Mouse (Mus musculus): ENCODE measurements around the gene Cep250. TPM values are rescaled to one million over a fixed set of nuclear protein-coding genes. Genes with fewer than 3 reads are reported as not detected.

Gene Cep250
- polyA plus RNA-seq, 1 experiment from 2014 or later = 13.4 TPM

- ATAC-seq (replicated peaks; ENCODE audit: insufficient number of reproducible peaks, low FRiP score, low TSS enrichment, low read depth) = no peak
- H3K4me2 ChIP-seq (ENCODE audit: low read depth, low read length) = no peak overlapping the region
- H3K27ac ChIP-seq (replicated peaks; ENCODE audit: low read depth, low read length) = no peak overlapping the region
- 72% methylated on average over 5 of the region's 5 CpGs for WGBS
- H3K36me3 ChIP-seq (replicated peaks; ENCODE audit: control insufficient read depth, insufficient read depth, low read depth, low read length) = no peaks in the 10 kb centered on the region
- H3K9me3 ChIP-seq (replicated peaks; ENCODE audit: control insufficient read depth, low read length) = no peaks in the 10 kb centered on the region
- DNase-seq (ENCODE audit: low spot score) = no peak
- no peak overlapping the region for H3K9ac ChIP-seq (replicated peaks; ENCODE audit: low read length)
- no peaks in the 10 kb centered on the region for H3K27me3 ChIP-seq (ENCODE audit: control insufficient read depth, insufficient read depth, low read length)
- H3K4me1 ChIP-seq (ENCODE audit: control insufficient read depth, insufficient read depth, low read length) = peaks cover 13% of the 10 kb centered on the region; the same call in 1 of the 2 replicates
- no peak overlapping the region for H3K4me3 ChIP-seq (ENCODE audit: low read depth, low read length)
Observed at GRCm38 (mm10) chr2:155947390-155948002, 8.8 kb upstream of the Cep250 start.

- no peak for ATAC-seq (replicated peaks; ENCODE audit: insufficient number of reproducible peaks, low FRiP score, low TSS enrichment, low read depth)
- Histone ChIP-seq H3K36me3 (replicated peaks; ENCODE audit: control insufficient read depth, insufficient read depth, low read depth, low read length) (no peaks in the 10 kb centered on the region), H3K4me2 (ENCODE audit: low read depth, low read length) (no peak overlapping the region; the same call in 1 of the 2 replicates), H3K9me3 (replicated peaks; ENCODE audit: control insufficient read depth, low read length) (no peaks in the 10 kb centered on the region), H3K27me3 (ENCODE audit: control insufficient read depth, insufficient read depth, low read length) (no peaks in the 10 kb centered on the region), H3K4me3 (ENCODE audit: low read depth, low read length) (no peak overlapping the region), H3K4me1 (ENCODE audit: control insufficient read depth, insufficient read depth, low read length) (peaks cover 10% of the 10 kb centered on the region; the same call in 1 of the 2 replicates), H3K9ac (replicated peaks; ENCODE audit: low read length) (no peak overlapping the region), H3K27ac (replicated peaks; ENCODE audit: low read depth, low read length) (no peak overlapping the region; the same call in 1 of the 2 replicates)
- 6% methylated on average over 6 of the region's 6 CpGs for WGBS
- peak; percentile 82 for DNase-seq (ENCODE audit: low spot score)
Observed at GRCm38 (mm10) chr2:155949362-155949761, 6.9 kb upstream of the Cep250 start.

DNA sequence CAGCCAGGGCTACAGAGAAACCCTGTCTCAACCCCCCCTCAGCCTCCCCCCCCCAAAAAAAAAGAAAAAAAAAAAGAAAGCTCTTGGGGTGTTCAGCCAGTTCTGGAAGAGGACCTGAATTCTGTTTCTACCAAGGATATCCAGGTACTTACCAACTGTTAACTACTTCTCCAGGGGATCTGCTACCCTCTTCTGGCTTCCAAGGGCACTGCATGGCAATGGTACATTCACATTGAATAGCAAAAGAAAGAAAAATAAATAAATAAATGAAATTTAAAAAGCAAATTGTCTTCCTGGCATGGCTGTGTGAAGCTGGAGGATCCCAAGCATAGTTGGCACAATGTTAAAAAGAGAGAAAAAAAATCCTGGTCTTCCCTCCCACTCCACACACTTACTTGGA is 4.3 kb upstream of the Cep250 start:
- H3K27me3 ChIP-seq (ENCODE audit: control insufficient read depth, insufficient read depth, low read length) = no peaks in the 10 kb centered on the region
- H3K36me3 ChIP-seq (replicated peaks; ENCODE audit: control insufficient read depth, insufficient read depth, low read depth, low read length) = no peaks in the 10 kb centered on the region
- no peak overlapping the region for H3K9ac ChIP-seq (replicated peaks; ENCODE audit: low read length)
- no peak overlapping the region for H3K4me2 ChIP-seq (ENCODE audit: low read depth, low read length)
- H3K4me3 ChIP-seq (ENCODE audit: low read depth, low read length) = no peak overlapping the region
- H3K4me1 ChIP-seq (ENCODE audit: control insufficient read depth, insufficient read depth, low read length) = peaks cover 10% of the 10 kb centered on the region; the same call in 1 of the 2 replicates
- DNase-seq (ENCODE audit: low spot score) = peak; percentile 71
- no peak overlapping the region for H3K27ac ChIP-seq (replicated peaks; ENCODE audit: low read depth, low read length)
- H3K9me3 ChIP-seq (replicated peaks; ENCODE audit: control insufficient read depth, low read length) = no peaks in the 10 kb centered on the region
- no peak for ATAC-seq (replicated peaks; ENCODE audit: insufficient number of reproducible peaks, low FRiP score, low TSS enrichment, low read depth)

DNA sequence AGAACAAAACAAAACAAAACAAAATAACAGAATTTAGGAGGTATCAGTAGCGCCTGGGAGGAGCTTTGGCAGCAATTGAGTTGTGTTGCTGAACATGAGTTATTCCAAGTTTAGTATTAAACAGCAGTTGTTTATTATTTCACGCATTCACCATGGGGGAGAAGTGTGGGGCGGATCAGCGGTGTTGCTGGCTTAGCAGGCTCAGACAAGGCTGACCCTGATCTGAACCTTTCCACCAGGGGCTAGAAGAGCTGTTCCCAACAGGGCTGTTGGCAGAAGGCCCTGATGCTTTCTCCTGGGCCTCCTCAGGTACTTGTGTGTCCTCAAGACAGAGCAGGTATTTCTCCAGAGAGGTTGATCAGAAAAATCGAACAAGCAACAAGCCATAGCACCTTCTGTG is 3.7 kb downstream of the Cep250 start:
- Histone ChIP-seq H3K27ac (replicated peaks; ENCODE audit: low read depth, low read length) (no peak overlapping the region), H3K9me3 (replicated peaks; ENCODE audit: control insufficient read depth, low read length) (no peaks in the 10 kb centered on the region), H3K36me3 (replicated peaks; ENCODE audit: control insufficient read depth, insufficient read depth, low read depth, low read length) (peaks cover 13% of the 10 kb centered on the region), H3K4me2 (ENCODE audit: low read depth, low read length) (no peak overlapping the region), H3K9ac (replicated peaks; ENCODE audit: low read length) (no peak overlapping the region), H3K4me1 (ENCODE audit: control insufficient read depth, insufficient read depth, low read length) (no peaks in the 10 kb centered on the region), H3K27me3 (ENCODE audit: control insufficient read depth, insufficient read depth, low read length) (no peaks in the 10 kb centered on the region), H3K4me3 (ENCODE audit: low read depth, low read length) (no peak overlapping the region)
- 85% methylated on average over 5 of the region's 5 CpGs for WGBS
- no peak for DNase-seq (ENCODE audit: low spot score)
- ATAC-seq (replicated peaks; ENCODE audit: insufficient number of reproducible peaks, low FRiP score, low TSS enrichment, low read depth) = no peak

DNA sequence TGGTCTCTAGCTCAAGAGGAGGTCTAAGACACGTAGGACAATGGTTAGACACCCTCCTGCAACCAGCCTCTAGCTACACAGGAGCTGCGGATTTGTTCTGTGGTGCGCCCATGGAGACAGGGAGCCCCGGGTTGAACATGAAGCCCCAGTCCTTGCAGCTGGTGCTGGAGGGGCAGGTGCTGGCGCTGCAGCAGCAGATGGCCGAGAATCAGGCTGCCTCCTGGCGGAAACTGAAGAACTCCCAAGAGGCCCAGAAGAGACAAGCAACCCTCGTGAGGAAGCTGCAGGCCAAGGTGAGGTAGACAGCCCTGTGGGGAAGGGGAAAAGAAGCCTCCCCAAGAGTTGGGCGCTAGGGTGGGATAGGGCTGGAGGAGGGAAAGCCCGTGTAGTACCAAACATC is 5.6 kb downstream of the Cep250 start:
- no peak for DNase-seq (ENCODE audit: low spot score)

DNA sequence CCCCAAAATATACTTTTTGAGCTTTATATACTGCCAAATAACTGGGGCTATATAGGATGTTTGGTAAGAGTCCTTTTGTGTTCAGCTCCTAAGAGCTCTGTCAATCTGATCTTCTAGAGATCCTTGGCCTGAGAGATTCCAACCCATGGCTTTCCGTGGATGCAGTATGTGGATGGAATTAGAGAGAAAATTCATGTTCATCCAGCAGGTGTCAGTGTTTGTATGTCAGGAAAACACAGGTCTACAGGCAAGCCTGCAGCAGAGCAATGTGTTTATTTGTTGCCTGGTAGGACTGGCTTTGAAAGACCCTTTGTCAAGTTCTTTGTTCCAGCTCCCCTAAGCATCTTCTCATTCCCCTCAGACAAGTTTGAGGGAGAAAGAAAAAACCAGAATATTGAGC is 6.7 kb downstream of the Cep250 start:
- Histone ChIP-seq H3K36me3 (replicated peaks; ENCODE audit: control insufficient read depth, insufficient read depth, low read depth, low read length) (peaks cover 20% of the 10 kb centered on the region), H3K27me3 (ENCODE audit: control insufficient read depth, insufficient read depth, low read length) (no peaks in the 10 kb centered on the region), H3K9me3 (replicated peaks; ENCODE audit: control insufficient read depth, low read length) (no peaks in the 10 kb centered on the region), H3K4me2 (ENCODE audit: low read depth, low read length) (no peak overlapping the region), H3K27ac (replicated peaks; ENCODE audit: low read depth, low read length) (no peak overlapping the region), H3K4me1 (ENCODE audit: control insufficient read depth, insufficient read depth, low read length) (no peaks in the 10 kb centered on the region), H3K4me3 (ENCODE audit: low read depth, low read length) (no peak overlapping the region), H3K9ac (replicated peaks; ENCODE audit: low read length) (no peak overlapping the region)
- DNase-seq (ENCODE audit: low spot score) (peak; percentile 36), ATAC-seq (replicated peaks; ENCODE audit: insufficient number of reproducible peaks, low FRiP score, low TSS enrichment, low read depth) (no peak)
- 61% methylated on average over 1 of the region's 1 CpGs for WGBS

More for the DNA sequence above, 5.6 kb downstream of the Cep250 start:
- Histone ChIP-seq H3K9me3 (replicated peaks; ENCODE audit: control insufficient read depth, low read length) (no peaks in the 10 kb centered on the region), H3K27ac (replicated peaks; ENCODE audit: low read depth, low read length) (no peak overlapping the region), H3K4me1 (ENCODE audit: control insufficient read depth, insufficient read depth, low read length) (no peaks in the 10 kb centered on the region), H3K4me3 (ENCODE audit: low read depth, low read length) (no peak overlapping the region), H3K27me3 (ENCODE audit: control insufficient read depth, insufficient read depth, low read length) (no peaks in the 10 kb centered on the region), H3K4me2 (ENCODE audit: low read depth, low read length) (no peak overlapping the region), H3K36me3 (replicated peaks; ENCODE audit: control insufficient read depth, insufficient read depth, low read depth, low read length) (peaks cover 18% of the 10 kb centered on the region), H3K9ac (replicated peaks; ENCODE audit: low read length) (no peak overlapping the region)
- no peak for ATAC-seq (replicated peaks; ENCODE audit: insufficient number of reproducible peaks, low FRiP score, low TSS enrichment, low read depth)
- WGBS = 82% methylated on average over 10 of the region's 10 CpGs

DNA sequence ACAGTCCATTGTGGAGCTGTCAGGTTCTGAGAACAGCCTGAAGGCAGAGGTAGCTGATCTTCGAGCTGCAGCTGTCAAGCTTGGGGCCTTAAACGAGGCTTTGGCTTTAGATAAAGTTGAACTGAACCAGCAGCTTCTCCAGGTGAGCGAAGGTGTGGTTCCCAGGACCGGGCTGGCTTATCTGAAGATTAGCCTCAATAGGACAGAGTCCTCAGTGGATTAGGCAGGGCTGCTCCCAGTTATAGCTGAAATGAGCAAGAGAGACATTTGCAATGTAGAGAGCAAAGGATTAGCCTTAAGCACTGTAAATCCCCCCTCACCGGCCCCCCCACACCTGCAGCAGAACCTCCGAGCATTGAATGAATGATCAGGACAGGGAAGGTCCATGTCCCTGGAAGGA is 17.1 kb downstream of the Cep250 start:
- Histone ChIP-seq H3K4me3 (ENCODE audit: low read depth, low read length) (no peak overlapping the region), H3K4me2 (ENCODE audit: low read depth, low read length) (no peak overlapping the region), H3K36me3 (replicated peaks; ENCODE audit: control insufficient read depth, insufficient read depth, low read depth, low read length) (peaks cover 31% of the 10 kb centered on the region), H3K9me3 (replicated peaks; ENCODE audit: control insufficient read depth, low read length) (no peaks in the 10 kb centered on the region), H3K9ac (replicated peaks; ENCODE audit: low read length) (no peak overlapping the region), H3K27me3 (ENCODE audit: control insufficient read depth, insufficient read depth, low read length) (no peaks in the 10 kb centered on the region), H3K27ac (replicated peaks; ENCODE audit: low read depth, low read length) (no peak overlapping the region), H3K4me1 (ENCODE audit: control insufficient read depth, insufficient read depth, low read length) (no peaks in the 10 kb centered on the region)
- 83% methylated on average over 6 of the region's 6 CpGs for whole genome bisulfite sequencing
- ATAC-seq (replicated peaks; ENCODE audit: insufficient number of reproducible peaks, low FRiP score, low TSS enrichment, low read depth) (no peak), DNase-seq (ENCODE audit: low spot score) (no peak)

GRCm38 (mm10) chr2:155974087-155974731 is 18.0 kb downstream of the Cep250 start:
- Histone ChIP-seq H3K9me3 (replicated peaks; ENCODE audit: control insufficient read depth, low read length) (no peaks in the 10 kb centered on the region), H3K4me2 (ENCODE audit: low read depth, low read length) (no peak overlapping the region), H3K9ac (replicated peaks; ENCODE audit: low read length) (no peak overlapping the region), H3K36me3 (replicated peaks; ENCODE audit: control insufficient read depth, insufficient read depth, low read depth, low read length) (peaks cover 31% of the 10 kb centered on the region), H3K4me3 (ENCODE audit: low read depth, low read length) (no peak overlapping the region), H3K4me1 (ENCODE audit: control insufficient read depth, insufficient read depth, low read length) (no peaks in the 10 kb centered on the region), H3K27ac (replicated peaks; ENCODE audit: low read depth, low read length) (no peak overlapping the region), H3K27me3 (ENCODE audit: control insufficient read depth, insufficient read depth, low read length) (no peaks in the 10 kb centered on the region)
- WGBS = 82% methylated on average over 14 of the region's 14 CpGs
- no peak for ATAC-seq (replicated peaks; ENCODE audit: insufficient number of reproducible peaks, low FRiP score, low TSS enrichment, low read depth)
- no peak for DNase-seq (ENCODE audit: low spot score)

All from embryonic facial prominence, embryonic 11.5 days (tissue).